Mouse (Mus musculus): ENCODE measurements around the gene Kifc1. TPM values are rescaled to one million over a fixed set of nuclear protein-coding genes. Genes with fewer than 3 reads are reported as not detected.

The Kifc1 gene
- polyA plus RNA-seq (2014; fragmentation: Illumina TruSeq; extraction: RNeasy Lipid Tissue Mini Kit (QIAGEN cat#74804); ENCODE audit: low read depth, low replicate concordance), result 3.2 TPM

GRCm38 (mm10) chr17:33890533-33891059 is at the start of gene Kifc1:
Gene Kifc1 (minus strand): TSS chr17:33890661.

GRCm38 (mm10) chr17:33929371-33930279 is 39.2 kb upstream of the Kifc1 start, which contains the start of gene Rgl2:
Gene Rgl2 (plus strand): TSS chr17:33929543.

GRCm38 (mm10) chr17:33915671-33916250 is 25.3 kb upstream of the Kifc1 start, which contains the start of the genes Tapbp and Zbtb22:
Gene Tapbp (plus strand): TSS chr17:33915899.
Gene Zbtb22 (plus strand): TSS chr17:33915904.

GRCm38 (mm10) chr17:33909077-33909868 is 18.8 kb upstream of the Kifc1 start, which contains the start of gene Daxx:
Gene Daxx (plus strand): TSS chr17:33909414.

GRCm38 (mm10) chr17:33904835-33905234 is 14.4 kb upstream of the Kifc1 start, which contains the start of gene Platr17:
Gene Platr17 (plus strand): TSS chr17:33905135.

GRCm38 (mm10) chr17:33873537-33873936 is 16.9 kb downstream of the Kifc1 start, which contains the start of gene Gm7029:
Gene Gm7029 (plus strand): TSS chr17:33873837.

GRCm38 (mm10) chr17:33842966-33843795 is 47.3 kb downstream of the Kifc1 start, which contains the start of gene Cd320:
Gene Cd320 (plus strand): TSS chr17:33843091.

Other genes starting within 250 kb of the Kifc1 start
- gene Hnrnpm, start 203.8 kb downstream of the Kifc1 start, polyA plus RNA-seq (2014; fragmentation: Illumina TruSeq; extraction: RNeasy Lipid Tissue Mini Kit (QIAGEN cat#74804); ENCODE audit: low read depth, low replicate concordance), result 275 TPM
- 17.2 TPM for gene March2, start 172.0 kb downstream of the Kifc1 start, polyA plus RNA-seq (2014; fragmentation: Illumina TruSeq; extraction: RNeasy Lipid Tissue Mini Kit (QIAGEN cat#74804); ENCODE audit: low read depth, low replicate concordance)
- gene Rab11b, start 130.1 kb downstream of the Kifc1 start, polyA plus RNA-seq (2014; fragmentation: Illumina TruSeq; extraction: RNeasy Lipid Tissue Mini Kit (QIAGEN cat#74804); ENCODE audit: low read depth, low replicate concordance), result 8.2 TPM
- gene Angptl4, start 108.8 kb downstream of the Kifc1 start, polyA plus RNA-seq (2014; fragmentation: Illumina TruSeq; extraction: RNeasy Lipid Tissue Mini Kit (QIAGEN cat#74804); ENCODE audit: low read depth, low replicate concordance), result 0.36 TPM
- 15.3 TPM for gene Kank3, start 80.1 kb downstream of the Kifc1 start, polyA plus RNA-seq (2014; fragmentation: Illumina TruSeq; extraction: RNeasy Lipid Tissue Mini Kit (QIAGEN cat#74804); ENCODE audit: low read depth, low replicate concordance)
- 54.7 TPM for gene Rps28, start 66.1 kb downstream of the Kifc1 start, polyA plus RNA-seq (2014; fragmentation: Illumina TruSeq; extraction: RNeasy Lipid Tissue Mini Kit (QIAGEN cat#74804); ENCODE audit: low read depth, low replicate concordance)
- 19.3 TPM for gene Ndufa7, start 66.1 kb downstream of the Kifc1 start, polyA plus RNA-seq (2014; fragmentation: Illumina TruSeq; extraction: RNeasy Lipid Tissue Mini Kit (QIAGEN cat#74804); ENCODE audit: low read depth, low replicate concordance)
- gene Cd320, start 47.6 kb downstream of the Kifc1 start, polyA plus RNA-seq (2014; fragmentation: Illumina TruSeq; extraction: RNeasy Lipid Tissue Mini Kit (QIAGEN cat#74804); ENCODE audit: low read depth, low replicate concordance), result 36.7 TPM
- gene Gm7029, start 16.8 kb downstream of the Kifc1 start, polyA plus RNA-seq (2014; fragmentation: Illumina TruSeq; extraction: RNeasy Lipid Tissue Mini Kit (QIAGEN cat#74804); ENCODE audit: low read depth, low replicate concordance), result not detected
- gene Platr17, start 14.5 kb upstream of the Kifc1 start, polyA plus RNA-seq (2014; fragmentation: Illumina TruSeq; extraction: RNeasy Lipid Tissue Mini Kit (QIAGEN cat#74804); ENCODE audit: low read depth, low replicate concordance), result 0.48 TPM
- 31.5 TPM for gene Daxx, start 18.8 kb upstream of the Kifc1 start, polyA plus RNA-seq (2014; fragmentation: Illumina TruSeq; extraction: RNeasy Lipid Tissue Mini Kit (QIAGEN cat#74804); ENCODE audit: low read depth, low replicate concordance)
- 25.5 TPM for gene Tapbp, start 25.2 kb upstream of the Kifc1 start, polyA plus RNA-seq (2014; fragmentation: Illumina TruSeq; extraction: RNeasy Lipid Tissue Mini Kit (QIAGEN cat#74804); ENCODE audit: low read depth, low replicate concordance)
- gene Zbtb22, start 25.2 kb upstream of the Kifc1 start, polyA plus RNA-seq (2014; fragmentation: Illumina TruSeq; extraction: RNeasy Lipid Tissue Mini Kit (QIAGEN cat#74804); ENCODE audit: low read depth, low replicate concordance), result 3.0 TPM
- 6.7 TPM for gene Rgl2, start 38.9 kb upstream of the Kifc1 start, polyA plus RNA-seq (2014; fragmentation: Illumina TruSeq; extraction: RNeasy Lipid Tissue Mini Kit (QIAGEN cat#74804); ENCODE audit: low read depth, low replicate concordance)
- 14.6 TPM for gene Pfdn6, start 49.7 kb upstream of the Kifc1 start, polyA plus RNA-seq (2014; fragmentation: Illumina TruSeq; extraction: RNeasy Lipid Tissue Mini Kit (QIAGEN cat#74804); ENCODE audit: low read depth, low replicate concordance)
- gene Wdr46, start 50.0 kb upstream of the Kifc1 start, polyA plus RNA-seq (2014; fragmentation: Illumina TruSeq; extraction: RNeasy Lipid Tissue Mini Kit (QIAGEN cat#74804); ENCODE audit: low read depth, low replicate concordance), result 1.1 TPM
- gene B3galt4, start 60.8 kb upstream of the Kifc1 start, polyA plus RNA-seq (2014; fragmentation: Illumina TruSeq; extraction: RNeasy Lipid Tissue Mini Kit (QIAGEN cat#74804); ENCODE audit: low read depth, low replicate concordance), result 0.25 TPM
- gene Vps52, start 65.2 kb upstream of the Kifc1 start, polyA plus RNA-seq (2014; fragmentation: Illumina TruSeq; extraction: RNeasy Lipid Tissue Mini Kit (QIAGEN cat#74804); ENCODE audit: low read depth, low replicate concordance), result 6.9 TPM
- 19.7 TPM for gene Rps18, start 65.3 kb upstream of the Kifc1 start, polyA plus RNA-seq (2014; fragmentation: Illumina TruSeq; extraction: RNeasy Lipid Tissue Mini Kit (QIAGEN cat#74804); ENCODE audit: low read depth, low replicate concordance)
- gene H2-K1, start 109.7 kb upstream of the Kifc1 start, polyA plus RNA-seq (2014; fragmentation: Illumina TruSeq; extraction: RNeasy Lipid Tissue Mini Kit (QIAGEN cat#74804); ENCODE audit: low read depth, low replicate concordance), result 48.0 TPM
- gene Ring1, start 134.0 kb upstream of the Kifc1 start, polyA plus RNA-seq (2014; fragmentation: Illumina TruSeq; extraction: RNeasy Lipid Tissue Mini Kit (QIAGEN cat#74804); ENCODE audit: low read depth, low replicate concordance), result 1.3 TPM
- gene H2-Ke6, start 137.4 kb upstream of the Kifc1 start, polyA plus RNA-seq (2014; fragmentation: Illumina TruSeq; extraction: RNeasy Lipid Tissue Mini Kit (QIAGEN cat#74804); ENCODE audit: low read depth, low replicate concordance), result 2.2 TPM
- gene Slc39a7, start 141.0 kb upstream of the Kifc1 start, polyA plus RNA-seq (2014; fragmentation: Illumina TruSeq; extraction: RNeasy Lipid Tissue Mini Kit (QIAGEN cat#74804); ENCODE audit: low read depth, low replicate concordance), result 0.11 TPM
- gene Rxrb, start 141.2 kb upstream of the Kifc1 start, polyA plus RNA-seq (2014; fragmentation: Illumina TruSeq; extraction: RNeasy Lipid Tissue Mini Kit (QIAGEN cat#74804); ENCODE audit: low read depth, low replicate concordance), result 0.55 TPM
- gene Col11a2, start 148.8 kb upstream of the Kifc1 start, polyA plus RNA-seq (2014; fragmentation: Illumina TruSeq; extraction: RNeasy Lipid Tissue Mini Kit (QIAGEN cat#74804); ENCODE audit: low read depth, low replicate concordance), result 0.07 TPM
- not detected for gene H2-Oa, start 201.7 kb upstream of the Kifc1 start, polyA plus RNA-seq (2014; fragmentation: Illumina TruSeq; extraction: RNeasy Lipid Tissue Mini Kit (QIAGEN cat#74804); ENCODE audit: low read depth, low replicate concordance)
- 1.9 TPM for gene H2-DMa, start 228.9 kb upstream of the Kifc1 start, polyA plus RNA-seq (2014; fragmentation: Illumina TruSeq; extraction: RNeasy Lipid Tissue Mini Kit (QIAGEN cat#74804); ENCODE audit: low read depth, low replicate concordance)
- 414 TPM for gene Brd2, start 232.0 kb upstream of the Kifc1 start, polyA plus RNA-seq (2014; fragmentation: Illumina TruSeq; extraction: RNeasy Lipid Tissue Mini Kit (QIAGEN cat#74804); ENCODE audit: low read depth, low replicate concordance)